Mouse (Mus musculus) frontal cortex, postnatal 14 days (tissue): Measurements from ENCODE around the gene Ghrh.

ENCODE experiments used
- DNase-seq, 2 experiments: peaks; one replicate each; pipeline ENCODE4 v3.0.0; 2022; ENCODE audit warnings: low spot score in 2 of 2

The Ghrh gene

GRCm38 (mm10) chr2:157349121-157349778 is 1.9 kb upstream of the Ghrh start:
- no peak for DNase-seq

GRCm38 (mm10) chr2:157343337-157343736 is 4.0 kb downstream of the Ghrh start:
- no peak for DNase-seq

GRCm38 (mm10) chr2:157342328-157342926 is 4.9 kb downstream of the Ghrh start:
- DNase-seq: no peak

- DNase-seq: peak; percentile 55 to 78
These were observed 5.6 kb downstream of the Ghrh start for GRCm38 (mm10) chr2:157341554-157342270.

- peak; percentile 42 to 67 for DNase-seq
These were observed 7.0 kb downstream of the Ghrh start for GRCm38 (mm10) chr2:157340221-157340741.

DNA sequence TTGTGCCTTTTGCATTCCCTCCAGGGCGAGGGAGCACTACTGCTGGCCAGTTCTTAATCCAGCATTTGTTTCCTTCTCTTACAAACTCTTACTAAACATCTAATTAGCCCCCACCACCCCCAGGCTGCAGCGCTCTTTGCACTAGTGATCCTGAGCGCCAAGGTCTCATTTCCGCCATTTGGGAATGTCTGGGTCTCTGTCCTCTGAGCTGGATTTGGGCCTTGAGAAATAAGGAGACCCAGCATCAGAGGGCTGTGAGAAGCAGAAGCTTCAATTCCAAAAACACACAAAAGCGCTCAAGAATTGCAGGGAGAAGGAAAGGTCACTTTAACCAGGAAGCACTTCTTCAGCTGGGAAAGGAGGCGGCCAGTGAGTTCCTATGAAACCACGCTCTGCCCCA is 7.8 kb downstream of the Ghrh start:
- DNase-seq: no peak

GRCm38 (mm10) chr2:157338663-157339062 is 8.6 kb downstream of the Ghrh start:
- peak; percentile 45 to 58 for DNase-seq

DNA sequence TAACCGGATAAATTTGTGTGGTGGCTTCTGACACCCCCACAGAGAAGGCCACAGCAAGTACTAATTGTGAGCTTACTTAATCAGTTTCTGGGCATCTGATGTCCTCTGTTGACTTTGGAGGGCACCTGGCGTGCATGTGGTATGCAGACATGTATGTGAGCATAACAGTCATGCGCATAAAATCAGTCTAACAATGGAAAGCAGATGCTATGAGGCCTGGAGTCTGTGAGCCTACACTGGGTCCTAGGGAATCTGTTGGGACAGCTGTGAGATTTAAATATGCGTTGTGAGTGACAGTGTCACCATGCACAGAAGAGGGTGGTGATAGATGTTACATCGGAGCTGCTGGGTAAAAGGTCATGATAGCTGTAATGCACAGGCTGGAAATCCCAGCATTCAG is 15.2 kb downstream of the Ghrh start:
- DNase-seq: no peak

DNA sequence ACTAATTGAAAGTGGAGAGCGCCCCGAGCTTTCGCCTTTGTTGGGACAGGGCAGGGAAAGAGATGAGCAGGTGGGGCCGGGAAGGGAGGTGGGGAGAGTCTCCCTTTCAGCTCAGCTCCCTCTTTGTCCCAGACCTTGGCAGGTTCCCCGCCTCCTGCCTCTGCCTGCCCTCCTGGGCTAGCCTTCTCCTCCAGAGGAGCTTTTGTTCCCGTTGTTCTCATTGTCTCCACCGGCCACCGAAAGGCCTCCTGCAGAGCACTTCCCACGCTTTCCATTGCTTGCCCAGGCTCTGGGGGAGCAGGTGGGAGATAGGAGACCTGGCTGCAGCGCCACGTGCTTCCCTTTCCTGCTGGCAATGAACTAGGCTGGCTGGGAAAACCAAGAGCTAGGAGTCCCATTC is 18.7 kb downstream of the Ghrh start:
- DNase-seq: no peak

DNA sequence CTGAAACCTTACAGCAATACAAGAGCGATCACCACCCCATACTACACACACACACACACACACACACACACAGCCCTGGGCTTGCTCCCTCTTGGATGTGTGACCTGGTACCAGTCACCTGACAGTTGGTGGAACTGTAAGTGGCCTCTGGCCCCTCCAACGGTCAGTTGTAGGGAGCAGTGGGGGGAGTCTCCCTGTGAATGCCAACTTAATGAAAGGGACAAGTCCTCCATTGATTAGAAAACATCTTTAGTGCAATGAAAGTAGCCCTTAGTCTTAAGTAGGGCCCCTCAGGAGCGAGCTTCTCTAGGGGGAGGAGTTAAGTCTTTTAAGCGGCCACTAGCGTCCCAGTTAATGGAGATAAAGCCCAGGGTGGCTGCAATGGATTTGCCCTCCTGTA is 19.2 kb downstream of the Ghrh start:
- DNase-seq: no peak

DNA sequence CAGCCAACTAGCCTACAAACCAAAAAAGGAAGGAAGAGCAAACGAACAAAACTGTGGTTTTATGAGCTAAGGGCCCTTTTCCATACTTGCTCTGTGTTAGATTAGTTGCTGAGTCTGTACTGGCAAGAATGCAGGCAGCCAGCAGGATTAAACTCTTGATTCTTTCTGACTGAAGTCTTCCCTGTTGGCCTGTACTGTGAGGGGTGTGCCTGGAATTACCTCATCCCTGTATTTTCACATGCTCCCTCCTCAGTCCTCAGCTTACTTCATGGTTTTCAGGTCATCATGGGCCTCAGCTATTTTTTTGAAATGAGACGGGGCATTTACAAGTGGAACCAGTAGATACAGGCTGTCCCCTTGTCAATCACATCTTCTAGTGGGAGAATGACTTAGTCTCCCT is 22.1 kb downstream of the Ghrh start:
- no peak for DNase-seq

GRCm38 (mm10) chr2:157322029-157322766 is 25.1 kb downstream of the Ghrh start:
- no peak for DNase-seq

- DNase-seq: no peak
These were observed 26.4 kb downstream of the Ghrh start for GRCm38 (mm10) chr2:157320886-157321285.

GRCm38 (mm10) chr2:157320135-157320534 is 27.2 kb downstream of the Ghrh start:
- no peak for DNase-seq

- no peak for DNase-seq
These were observed 30.1 kb downstream of the Ghrh start for GRCm38 (mm10) chr2:157317220-157317619.

DNA sequence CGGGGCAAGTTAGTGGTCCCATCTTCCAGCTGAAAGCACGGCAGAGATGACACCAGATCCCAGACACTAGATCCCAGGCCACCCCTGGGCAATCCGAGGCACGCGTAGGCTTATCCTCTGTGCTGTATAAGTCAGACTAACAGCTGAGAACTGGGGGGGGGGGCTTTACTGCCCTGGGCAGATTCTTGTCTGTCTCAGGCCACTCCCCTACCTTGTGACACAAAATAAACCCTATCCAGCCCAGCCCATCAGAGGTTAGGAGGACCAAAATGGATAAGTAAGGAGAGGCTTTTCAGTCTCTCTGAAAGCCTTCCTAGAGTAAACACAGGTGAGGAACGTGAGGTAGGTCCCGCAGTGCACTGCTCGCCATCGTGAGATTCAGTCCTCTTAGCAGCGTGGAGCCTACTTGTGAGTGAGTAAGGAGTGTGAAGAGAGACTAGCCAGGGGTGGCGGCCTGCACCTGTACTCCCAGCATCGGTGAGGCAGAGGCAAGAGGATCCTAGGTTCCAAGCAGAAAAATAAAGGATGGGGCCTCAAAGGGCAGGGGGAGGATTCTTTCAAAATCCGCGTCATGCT is 30.9 kb downstream of the Ghrh start:
- DNase-seq: no peak

DNA sequence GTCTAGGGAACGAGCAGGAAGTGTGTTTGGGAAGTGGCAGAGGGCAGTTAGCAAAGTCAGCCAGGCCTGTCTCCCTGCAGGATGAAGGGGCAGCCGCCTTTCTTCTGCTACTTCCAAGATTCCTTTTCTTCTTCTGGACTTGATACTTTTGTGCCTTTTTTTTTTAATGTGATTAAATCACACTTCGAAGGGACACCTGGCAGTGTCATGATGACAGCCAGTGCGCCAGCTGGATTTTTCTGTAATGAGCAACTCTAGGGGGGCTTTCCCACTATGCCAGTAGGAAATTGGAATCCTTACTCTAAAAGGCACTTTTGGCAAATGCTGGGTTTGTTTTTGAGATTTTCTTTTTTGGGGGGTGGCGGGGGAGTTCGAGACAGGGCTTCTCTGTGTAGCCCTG is 31.8 kb downstream of the Ghrh start:
- DNase-seq: no peak

DNA sequence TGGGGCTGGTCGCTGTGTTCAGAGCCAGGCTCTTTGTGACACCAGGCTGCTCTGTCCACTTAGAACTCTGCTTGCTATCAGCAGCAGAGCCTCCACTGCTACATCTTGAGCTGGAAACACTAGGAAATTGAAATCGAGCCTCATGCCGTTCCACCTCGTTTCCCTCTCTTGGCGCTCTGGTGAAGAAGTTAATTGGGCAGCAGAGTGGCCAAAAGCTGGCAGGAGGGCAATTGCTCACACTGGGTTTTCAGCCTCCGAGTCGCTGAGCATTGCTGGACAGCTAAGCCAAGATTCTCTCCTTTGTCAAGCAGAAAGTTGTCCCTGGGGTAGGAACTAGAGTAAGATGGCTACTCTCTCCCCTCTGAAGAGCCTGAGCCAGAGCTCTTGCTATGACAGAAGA is 33.0 kb downstream of the Ghrh start:
- no peak for DNase-seq

GRCm38 (mm10) chr2:157313718-157314117 is 33.6 kb downstream of the Ghrh start:
- DNase-seq: no peak

DNA sequence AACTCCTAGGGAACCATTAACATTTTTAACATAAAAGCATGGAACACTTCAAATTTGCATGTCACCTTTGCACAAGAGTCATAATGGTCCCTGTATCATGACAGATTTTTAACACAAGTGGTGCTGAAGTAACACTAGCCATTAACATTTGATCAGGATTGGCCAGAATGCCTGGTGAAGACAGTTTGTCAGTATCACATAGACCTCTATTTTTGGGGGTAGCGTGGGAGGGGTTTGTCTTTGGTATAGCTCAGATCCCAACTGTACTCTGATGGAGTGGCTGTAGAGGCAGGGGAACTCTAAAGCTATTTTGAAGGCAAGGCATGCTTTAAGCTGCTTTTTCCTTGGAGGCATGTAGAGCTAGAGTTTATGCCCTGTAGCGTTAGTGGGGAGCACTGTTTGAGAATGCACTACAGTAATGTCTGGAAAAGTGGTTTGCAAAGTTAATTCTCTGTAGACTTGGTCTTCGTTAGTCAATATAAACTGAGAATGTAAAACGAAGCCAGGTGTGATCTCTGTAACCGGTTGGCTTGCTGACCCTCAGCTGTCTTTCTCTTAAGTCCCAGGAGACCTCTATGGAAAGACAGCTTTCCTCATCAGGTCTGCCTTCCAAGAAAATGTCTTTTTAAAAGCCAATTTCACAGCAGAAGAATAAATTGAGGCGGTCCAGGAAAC is 36.2 kb downstream of the Ghrh start:
- no peak for DNase-seq

GRCm38 (mm10) chr2:157309611-157310010 is 37.7 kb downstream of the Ghrh start:
- DNase-seq: no peak
